Mouse (Mus musculus): ENCODE measurements at regions not wholly inside any gene's neighbourhood (a gene's known extent, or its start where the extent isn't known, plus 50 kb on each side); places are given as distances from the start of the nearest gene placed in this dataset.

DNA sequence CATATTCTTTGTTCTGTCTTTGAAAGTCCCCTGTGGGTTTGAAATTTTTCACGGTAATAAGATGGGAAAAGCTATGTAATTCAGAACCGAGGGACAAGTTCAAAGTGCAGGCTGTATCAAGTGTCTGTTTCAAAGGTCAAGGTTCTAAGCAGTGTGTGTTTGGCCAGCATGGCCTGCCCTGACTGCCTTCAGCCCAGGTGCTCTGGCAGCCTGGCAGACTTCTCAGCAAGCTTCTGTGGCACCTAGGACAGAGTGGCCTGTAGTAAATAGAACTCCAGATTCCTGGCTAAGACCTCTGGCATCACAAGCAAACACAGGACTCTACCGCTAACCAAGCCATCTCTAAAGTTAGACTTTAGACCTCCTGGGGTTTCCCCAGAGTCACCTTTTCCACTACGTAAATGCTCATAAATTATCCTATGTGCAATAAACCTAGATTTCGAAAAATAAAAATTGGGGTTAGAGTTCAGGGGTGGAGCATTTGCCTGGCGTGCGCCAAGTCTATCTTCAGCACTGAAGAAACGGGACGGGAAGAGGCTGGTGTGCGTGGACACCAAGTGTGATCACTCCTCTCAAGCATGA is 436.5 kb upstream of the Mgmt start:
- no peaks in the 10 kb centered on the region for H3K4me1 ChIP-seq (ENCODE audit: control insufficient read depth)
- H3K36me3 ChIP-seq (ENCODE audit: control insufficient read depth): no peaks in the 10 kb centered on the region
- no peaks in the 10 kb centered on the region for H3K9me3 ChIP-seq (ENCODE audit: control insufficient read depth, low read length)
- TF ChIP-seq GATA1 (IDR thresholded peaks at IDR 0.05; ENCODE audit: low read length) (no peak), TAL1 (IDR thresholded peaks at IDR 0.05; ENCODE audit: low read length) (no peak)
- no peaks in the 10 kb centered on the region for H3K27me3 ChIP-seq (ENCODE audit: control insufficient read depth)
- no peak overlapping the region for H3K4me3 ChIP-seq (replicated peaks)

DNA sequence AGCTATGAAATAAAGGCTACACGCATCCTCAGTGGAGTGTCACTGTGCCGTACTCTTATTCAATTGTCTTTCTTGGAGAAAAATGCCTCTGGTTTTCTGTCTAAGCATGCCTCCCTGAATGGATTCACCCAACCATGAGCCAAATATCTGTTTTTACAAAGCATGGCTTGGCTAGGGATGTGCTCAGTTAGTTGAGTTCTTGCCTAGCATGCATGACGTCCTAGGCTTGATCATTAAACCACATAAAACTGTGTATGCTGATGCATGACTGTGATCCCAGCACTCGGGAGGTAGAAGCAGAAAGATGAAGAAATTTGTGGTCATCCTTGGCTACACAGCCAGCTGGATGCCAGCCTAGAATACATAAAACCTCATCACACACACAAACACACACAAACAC is 417.3 kb upstream of the Mgmt start:
- TF ChIP-seq TAL1 (IDR thresholded peaks at IDR 0.05; ENCODE audit: low read length): no peak
- TF ChIP-seq GATA1 (IDR thresholded peaks at IDR 0.05; ENCODE audit: low read length): no peak
- no peaks in the 10 kb centered on the region for H3K27me3 ChIP-seq (ENCODE audit: control insufficient read depth)
- H3K36me3 ChIP-seq (ENCODE audit: control insufficient read depth): no peaks in the 10 kb centered on the region
- no peaks in the 10 kb centered on the region for H3K4me1 ChIP-seq (ENCODE audit: control insufficient read depth)
- no peak overlapping the region for H3K4me3 ChIP-seq (replicated peaks)
- no peaks in the 10 kb centered on the region for H3K9me3 ChIP-seq (ENCODE audit: control insufficient read depth, low read length)

GRCm38 (mm10) chr7:136480641-136481202 is 413.7 kb upstream of the Mgmt start:
- Histone ChIP-seq H3K4me3 (replicated peaks) (no peak overlapping the region), H3K27me3 (ENCODE audit: control insufficient read depth) (no peaks in the 10 kb centered on the region), H3K9me3 (ENCODE audit: control insufficient read depth, low read length) (no peaks in the 10 kb centered on the region), H3K36me3 (ENCODE audit: control insufficient read depth) (no peaks in the 10 kb centered on the region), H3K4me1 (ENCODE audit: control insufficient read depth) (no peaks in the 10 kb centered on the region)
- TF ChIP-seq GATA1 (IDR thresholded peaks at IDR 0.05; ENCODE audit: low read length) (no peak), TAL1 (IDR thresholded peaks at IDR 0.05; ENCODE audit: low read length) (no peak)

DNA sequence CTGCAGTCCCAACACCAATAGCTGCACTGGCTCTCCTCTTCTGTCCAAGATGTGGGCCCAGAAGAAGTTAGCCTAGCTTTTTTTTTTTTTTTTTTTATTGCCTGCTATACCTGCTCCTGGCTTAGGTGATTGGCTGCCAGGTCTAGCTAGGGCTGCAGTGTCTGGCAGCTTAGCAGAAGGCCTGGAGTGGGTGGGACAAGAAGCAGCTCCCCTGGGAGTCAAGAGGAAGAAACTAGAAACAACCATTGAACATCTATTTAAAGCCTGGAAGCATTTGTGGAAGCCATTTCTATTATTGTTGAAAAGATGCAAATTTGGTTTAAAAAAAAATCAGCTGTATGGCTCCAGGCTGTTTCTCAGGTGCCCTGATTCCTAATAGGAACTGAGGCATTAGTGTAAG is 411.2 kb upstream of the Mgmt start:
- TF ChIP-seq GATA1 (IDR thresholded peaks at IDR 0.05; ENCODE audit: low read length) (no peak), TAL1 (IDR thresholded peaks at IDR 0.05; ENCODE audit: low read length) (no peak)
- no peaks in the 10 kb centered on the region for H3K36me3 ChIP-seq (ENCODE audit: control insufficient read depth)
- H3K9me3 ChIP-seq (ENCODE audit: control insufficient read depth, low read length): no peaks in the 10 kb centered on the region
- H3K27me3 ChIP-seq (ENCODE audit: control insufficient read depth): no peaks in the 10 kb centered on the region
- H3K4me3 ChIP-seq (replicated peaks): no peak overlapping the region
- no peaks in the 10 kb centered on the region for H3K4me1 ChIP-seq (ENCODE audit: control insufficient read depth)

- Histone ChIP-seq H3K4me3 (replicated peaks) (no peak overlapping the region), H3K4me1 (ENCODE audit: control insufficient read depth) (no peaks in the 10 kb centered on the region), H3K36me3 (ENCODE audit: control insufficient read depth) (no peaks in the 10 kb centered on the region), H3K9me3 (ENCODE audit: control insufficient read depth, low read length) (no peaks in the 10 kb centered on the region), H3K27me3 (ENCODE audit: control insufficient read depth) (no peaks in the 10 kb centered on the region; the same call in 1 of the 2 replicates)
- TF ChIP-seq TAL1 (IDR thresholded peaks at IDR 0.05; ENCODE audit: low read length) (no peak), GATA1 (IDR thresholded peaks at IDR 0.05; ENCODE audit: low read length) (no peak)
Measured at GRCm38 (mm10) chr7:136487556-136487955, 406.9 kb upstream of the Mgmt start.

- Histone ChIP-seq H3K27me3 (ENCODE audit: control insufficient read depth) (no peaks in the 10 kb centered on the region; the same call in 1 of the 2 replicates), H3K4me1 (ENCODE audit: control insufficient read depth) (no peaks in the 10 kb centered on the region), H3K9me3 (ENCODE audit: control insufficient read depth, low read length) (no peaks in the 10 kb centered on the region), H3K4me3 (replicated peaks) (no peak overlapping the region), H3K36me3 (ENCODE audit: control insufficient read depth) (no peaks in the 10 kb centered on the region)
- TF ChIP-seq TAL1 (IDR thresholded peaks at IDR 0.05; ENCODE audit: low read length): no peak
- TF ChIP-seq GATA1 (IDR thresholded peaks at IDR 0.05; ENCODE audit: low read length): no peak
Measured at GRCm38 (mm10) chr7:136494862-136495261, 399.6 kb upstream of the Mgmt start.

DNA sequence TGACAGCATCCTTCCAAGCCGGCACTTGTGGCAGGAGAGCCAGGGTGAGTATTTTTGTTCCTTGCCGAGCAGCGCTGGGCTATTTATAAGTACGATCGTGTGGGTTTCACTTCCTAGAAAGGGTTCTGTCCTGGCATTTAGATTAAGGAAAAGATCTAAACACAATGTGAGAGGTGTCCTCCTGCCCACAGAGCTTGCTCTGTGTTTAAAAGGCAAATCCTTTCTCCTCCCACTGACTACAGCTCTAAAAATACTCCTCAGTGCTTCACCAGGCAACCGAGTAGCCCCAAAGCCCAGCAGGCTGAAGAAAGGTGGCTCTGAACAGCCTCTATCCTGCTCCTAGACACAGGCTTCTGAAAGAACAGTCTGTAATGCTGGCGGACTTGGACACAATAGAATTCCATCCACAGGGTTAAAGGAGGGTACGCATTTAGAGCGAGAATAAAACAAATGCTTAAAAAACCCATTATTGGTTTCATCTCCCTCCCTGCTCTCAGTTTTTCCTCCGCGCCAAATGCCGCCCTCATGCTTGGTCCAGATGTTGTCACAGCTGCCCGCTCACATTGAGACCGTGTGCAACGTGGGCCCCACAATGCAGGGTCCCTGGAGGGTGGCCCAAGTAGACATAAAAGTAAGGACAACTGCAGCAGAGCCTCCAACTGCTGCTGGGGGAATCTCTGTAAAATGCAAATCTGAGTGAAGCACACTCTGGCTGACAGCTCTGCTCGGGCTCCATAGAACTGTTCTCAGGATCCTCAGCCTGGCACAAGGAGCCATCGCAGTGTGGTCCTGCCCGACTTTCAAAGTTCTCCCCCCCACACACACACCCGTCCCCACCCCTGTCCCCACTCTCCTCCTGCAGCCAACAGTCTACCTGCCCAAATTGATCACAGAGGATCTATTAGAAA is 397.8 kb upstream of the Mgmt start:
- H3K9me3 ChIP-seq (ENCODE audit: control insufficient read depth, low read length): no peaks in the 10 kb centered on the region
- no peak for TF ChIP-seq GATA1 (IDR thresholded peaks at IDR 0.05; ENCODE audit: low read length)
- TF ChIP-seq TAL1 (IDR thresholded peaks at IDR 0.05; ENCODE audit: low read length): no peak
- H3K36me3 ChIP-seq (ENCODE audit: control insufficient read depth): no peaks in the 10 kb centered on the region
- H3K27me3 ChIP-seq (ENCODE audit: control insufficient read depth): no peaks in the 10 kb centered on the region; the same call in 1 of the 2 replicates
- H3K4me3 ChIP-seq (replicated peaks): no peak overlapping the region
- no peaks in the 10 kb centered on the region for H3K4me1 ChIP-seq (ENCODE audit: control insufficient read depth)

DNA sequence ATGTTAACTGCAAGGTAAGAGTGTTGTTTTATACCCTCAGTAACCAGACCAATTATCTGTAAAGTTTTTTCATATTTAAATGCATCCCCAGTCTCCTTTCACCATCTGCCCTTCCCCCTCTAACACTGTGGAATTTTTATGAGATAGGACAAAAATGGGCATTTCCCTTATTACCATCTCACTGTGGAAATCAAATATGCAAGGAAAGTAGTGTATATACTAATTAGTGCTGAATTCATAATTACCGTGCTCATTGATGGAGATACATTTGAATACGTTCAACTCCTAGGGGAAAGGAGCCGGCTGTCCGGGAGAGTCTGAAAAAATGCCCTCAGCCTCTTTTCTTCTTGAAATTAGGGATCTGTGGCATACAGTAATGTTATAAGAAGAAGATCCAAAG is 394.4 kb upstream of the Mgmt start:
- Histone ChIP-seq H3K9me3 (ENCODE audit: control insufficient read depth, low read length) (no peaks in the 10 kb centered on the region), H3K27me3 (ENCODE audit: control insufficient read depth) (no peaks in the 10 kb centered on the region; the same call in 1 of the 2 replicates), H3K36me3 (ENCODE audit: control insufficient read depth) (no peaks in the 10 kb centered on the region)

DNA sequence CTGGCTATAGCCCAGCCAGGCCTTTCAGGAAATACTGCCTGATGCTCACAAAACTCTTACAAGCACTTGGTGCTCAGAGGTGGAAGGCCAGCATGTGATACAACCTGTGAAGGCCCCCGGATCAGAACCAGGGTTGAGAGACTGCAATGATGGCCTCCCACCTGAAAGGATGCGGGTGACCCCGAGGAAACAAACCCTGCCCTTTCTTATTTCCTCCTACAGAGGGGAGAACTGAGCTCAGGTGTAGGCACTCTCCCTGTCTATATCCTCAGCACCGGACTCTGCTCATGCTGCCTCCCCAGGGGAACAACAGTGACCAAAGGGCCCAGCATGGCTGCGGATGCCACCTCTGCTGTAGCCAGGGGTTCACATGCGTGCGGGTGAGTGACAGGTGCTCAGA is 393.3 kb upstream of the Mgmt start:
- Histone ChIP-seq H3K36me3 (ENCODE audit: control insufficient read depth) (no peaks in the 10 kb centered on the region), H3K27me3 (ENCODE audit: control insufficient read depth) (no peaks in the 10 kb centered on the region; the same call in 1 of the 2 replicates), H3K9me3 (ENCODE audit: control insufficient read depth, low read length) (no peaks in the 10 kb centered on the region), H3K4me3 (replicated peaks) (no peak overlapping the region), H3K4me1 (ENCODE audit: control insufficient read depth) (no peaks in the 10 kb centered on the region)
- TF ChIP-seq GATA1 (IDR thresholded peaks at IDR 0.05; ENCODE audit: low read length) (no peak), TAL1 (IDR thresholded peaks at IDR 0.05; ENCODE audit: low read length) (no peak)

More for the DNA sequence above, 394.4 kb upstream of the Mgmt start:
- TF ChIP-seq TAL1 (IDR thresholded peaks at IDR 0.05; ENCODE audit: low read length) (no peak), GATA1 (IDR thresholded peaks at IDR 0.05; ENCODE audit: low read length) (no peak)
- no peak overlapping the region for H3K4me3 ChIP-seq (replicated peaks)
- no peaks in the 10 kb centered on the region for H3K4me1 ChIP-seq (ENCODE audit: control insufficient read depth)
